Comparison of ENCODE assay signal across 9 mouse cellular contexts in the genomic region with DNA sequence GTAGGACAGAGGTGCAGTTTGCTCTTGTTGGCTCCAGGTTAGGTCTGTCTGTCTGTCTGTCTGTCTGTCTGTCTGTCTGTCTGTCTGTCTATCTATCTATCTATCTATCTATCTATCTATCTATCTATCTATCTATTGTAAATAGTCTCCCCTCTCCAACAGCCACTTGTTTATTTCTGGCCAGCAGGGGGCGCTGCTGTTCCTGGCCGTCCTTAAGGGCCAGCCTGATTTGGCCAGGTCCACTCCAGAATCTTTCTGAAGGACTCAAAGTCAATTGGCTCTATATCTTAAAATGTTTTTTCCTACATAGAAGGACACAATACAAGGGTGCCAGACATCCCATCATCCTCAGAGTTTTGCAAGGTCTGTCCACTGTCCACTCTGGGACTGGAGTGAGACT. TPM values are rescaled to one million over a fixed set of nuclear protein-coding genes. Genes with fewer than 3 reads are reported as not detected.
DNase-seq lines count a peak whose midpoint lies in the region; ATAC-seq lines count a peak whose summit lies in the region.
"Had no signal": no experiment of that assay in that cellular context is flagged by ENCODE, and none has a peak within 500 bp of the region (broad histone marks: within the 10 kb centered on the region; RNA-seq: fewer than 3 reads in every experiment).

No protein-coding gene starts in this region.

- H3K4me2 ChIP-seq in hindbrain, embryonic 14.5 days (replicated peaks), result no peak overlapping the region
- H3K4me2 ChIP-seq in embryonic facial prominence, embryonic 11.5 days (ENCODE audit: low read depth, low read length), result no peak overlapping the region

- no peaks in the 10 kb centered on the region for H3K36me3 ChIP-seq in hindbrain, embryonic 10.5 days
- H3K36me3 ChIP-seq in hindbrain, embryonic 14.5 days (replicated peaks; ENCODE audit: control insufficient read depth, insufficient read depth), result no peaks in the 10 kb centered on the region
- H3K36me3 ChIP-seq in embryonic facial prominence, embryonic 11.5 days (replicated peaks; ENCODE audit: control insufficient read depth, insufficient read depth, low read depth, low read length), result no peaks in the 10 kb centered on the region

- H3K27me3 ChIP-seq in hindbrain, embryonic 10.5 days (ENCODE audit: insufficient read depth, poor library complexity, severe bottlenecking), result no peaks in the 10 kb centered on the region
- no peaks in the 10 kb centered on the region for H3K27me3 ChIP-seq in hindbrain, embryonic 14.5 days (ENCODE audit: control insufficient read depth, insufficient read depth, low read length)
- no peaks in the 10 kb centered on the region for H3K27me3 ChIP-seq in embryonic facial prominence, embryonic 11.5 days (ENCODE audit: control insufficient read depth, insufficient read depth, low read length)

- intact Hi-C loops in left cerebral cortex, postnatal 10 days (cut with DNase I), result no loop called here

- DNase-seq in hindbrain, embryonic 10.5 days (ENCODE audit: low spot score), result peak; percentile 65
- DNase-seq in hindbrain, embryonic 14.5 days (ENCODE audit: low spot score), result no peak
- peak; percentile 35 for DNase-seq in CD4-positive helper T cell, adult 2 months (ENCODE audit: low read depth, low spot score)
- peak; percentile 84 to 88 for DNase-seq in adrenal gland, postnatal 36 days
- peak; percentile 71 for DNase-seq in embryonic facial prominence, embryonic 11.5 days (ENCODE audit: low spot score)
- DNase-seq in left cerebral cortex, postnatal 10 days (ENCODE audit: extremely low spot score in 1 of 2, low spot score in 2 of 2), result peak; percentile 31 to 76
- DNase-seq in natural killer cell, adult 2 months (ENCODE audit: low spot score in 2 of 2), result peak; percentile 29 to 49
- peak; percentile 76 for DNase-seq in urinary bladder, postnatal 14 days (ENCODE audit: low spot score)

- WGBS in hindbrain, embryonic 10.5 days, result 3% methylated on average over 2 of the region's 2 CpGs
- 4% methylated on average over 2 of the region's 2 CpGs for WGBS in hindbrain, embryonic 14.5 days
- 3% methylated on average over 2 of the region's 2 CpGs for WGBS in embryonic facial prominence, embryonic 11.5 days

- H3K9ac ChIP-seq in hindbrain, embryonic 14.5 days, result no peak overlapping the region
- H3K9ac ChIP-seq in embryonic facial prominence, embryonic 11.5 days (replicated peaks; ENCODE audit: low read length), result no peak overlapping the region

- no peak overlapping the region for H3K27ac ChIP-seq in hindbrain, embryonic 10.5 days
- H3K27ac ChIP-seq in hindbrain, embryonic 14.5 days, result no peak overlapping the region
- no peak overlapping the region for H3K27ac ChIP-seq in embryonic facial prominence, embryonic 11.5 days (replicated peaks; ENCODE audit: low read depth, low read length)

- ATAC-seq in hindbrain, embryonic 14.5 days (ENCODE audit: low FRiP score), result no peak
- ATAC-seq in embryonic facial prominence, embryonic 11.5 days (replicated peaks; ENCODE audit: insufficient number of reproducible peaks, low FRiP score, low TSS enrichment, low read depth), result no peak

- H3K9me3 ChIP-seq in hindbrain, embryonic 10.5 days, result no peaks in the 10 kb centered on the region
- H3K9me3 ChIP-seq in hindbrain, embryonic 14.5 days (ENCODE audit: control insufficient read depth, low read length), result no peaks in the 10 kb centered on the region
- no peaks in the 10 kb centered on the region for H3K9me3 ChIP-seq in embryonic facial prominence, embryonic 11.5 days (replicated peaks; ENCODE audit: control insufficient read depth, low read length)

- no peak overlapping the region for H3K4me3 ChIP-seq in hindbrain, embryonic 10.5 days
- no peak overlapping the region for H3K4me3 ChIP-seq in hindbrain, embryonic 14.5 days (replicated peaks; ENCODE audit: low read length)
- no peak overlapping the region for H3K4me3 ChIP-seq in embryonic facial prominence, embryonic 11.5 days (ENCODE audit: low read depth, low read length)

- H3K4me1 ChIP-seq in hindbrain, embryonic 10.5 days (replicated peaks), result peaks cover 20% of the 10 kb centered on the region
- peaks cover 4% of the 10 kb centered on the region; the same call in 1 of the 2 replicates for H3K4me1 ChIP-seq in hindbrain, embryonic 14.5 days (replicated peaks; ENCODE audit: control insufficient read depth, insufficient read depth, low read length)
- no peaks in the 10 kb centered on the region for H3K4me1 ChIP-seq in embryonic facial prominence, embryonic 11.5 days (ENCODE audit: control insufficient read depth, insufficient read depth, low read length)

RNA-seq across cellular contexts. Expression of gene Kcne1, which starts 25.8 kb away (rescaled TPM):
- 1.0 and 1.3 TPM in 2 replicates for polyA plus RNA-seq in hindbrain, embryonic 10.5 days (2016; fragmentation: Nextera tagmentation; extraction: Ambion mirVana)
- 0.23 TPM in 1 of 2 replicates, not detected in the other for polyA plus RNA-seq in hindbrain, embryonic 14.5 days (2014; fragmentation: Nextera tagmentation; extraction: Ambion mirVana)
- total RNA-seq in adrenal gland, postnatal 36 days (2021), result not detected
- polyA plus RNA-seq in embryonic facial prominence, embryonic 11.5 days (2014; fragmentation: Nextera tagmentation; extraction: Ambion mirVana), result 0.34 and 0.35 TPM in 2 replicates
- total RNA-seq in left cerebral cortex, postnatal 10 days (2021), result not detected
- total RNA-seq: layer of hippocampus, postnatal 36 days had no signal
